Mouse (Mus musculus): Measurements from ENCODE around the gene 1810010H24Rik.
"Not testable (repeated sequence)": the region's sequence is repeated elsewhere in the genome, so short reads cannot be mapped to it uniquely, and the experiment has no call there.

The 1810010H24Rik gene

GRCm38 (mm10) chr11:107014020-107014585 is 11.4 kb upstream of the 1810010H24Rik start:
- DNase-seq: no peak

- DNase-seq: no peak
These were observed 10.7 kb upstream of the 1810010H24Rik start for GRCm38 (mm10) chr11:107014597-107015309.

GRCm38 (mm10) chr11:107015535-107016187 is 9.8 kb upstream of the 1810010H24Rik start:
- DNase-seq: not testable (repeated sequence)

- DNase-seq: no peak
These were observed 8.6 kb upstream of the 1810010H24Rik start for GRCm38 (mm10) chr11:107016893-107017292.

GRCm38 (mm10) chr11:107017339-107017886 is 8.1 kb upstream of the 1810010H24Rik start:
- no peak for DNase-seq

- no peak for DNase-seq
These were observed 6.9 kb upstream of the 1810010H24Rik start for GRCm38 (mm10) chr11:107018606-107019005.

GRCm38 (mm10) chr11:107019318-107019717 is 6.2 kb upstream of the 1810010H24Rik start:
- DNase-seq: no peak

GRCm38 (mm10) chr11:107019722-107020121 is 5.8 kb upstream of the 1810010H24Rik start:
- DNase-seq: not testable (repeated sequence)

- DNase-seq: no peak
These were observed 3.3 kb upstream of the 1810010H24Rik start for GRCm38 (mm10) chr11:107022050-107022683.

GRCm38 (mm10) chr11:107024406-107024805 is 1.1 kb upstream of the 1810010H24Rik start:
- DNase-seq: no peak

- no peak for DNase-seq
These were observed 1.3 kb downstream of the 1810010H24Rik start for GRCm38 (mm10) chr11:107026554-107027430.

GRCm38 (mm10) chr11:107027431-107028274 is 2.2 kb downstream of the 1810010H24Rik start:
- peak; percentile 92 for DNase-seq

GRCm38 (mm10) chr11:107028275-107028618 is 2.8 kb downstream of the 1810010H24Rik start:
- no peak for DNase-seq

- no peak for DNase-seq
These were observed 3.3 kb downstream of the 1810010H24Rik start for GRCm38 (mm10) chr11:107028754-107029153.

GRCm38 (mm10) chr11:107029536-107029935 is 4.1 kb downstream of the 1810010H24Rik start:
- DNase-seq: no peak

GRCm38 (mm10) chr11:107031635-107032034 is 6.2 kb downstream of the 1810010H24Rik start:
- DNase-seq: no peak

GRCm38 (mm10) chr11:107034085-107034810 is 8.8 kb downstream of the 1810010H24Rik start:
- DNase-seq: no peak

- DNase-seq: no peak
These were observed 13.9 kb downstream of the 1810010H24Rik start for GRCm38 (mm10) chr11:107039417-107039816.

GRCm38 (mm10) chr11:107041396-107041795 is 15.9 kb downstream of the 1810010H24Rik start:
- DNase-seq: no peak

- no peak for DNase-seq
These were observed 17.9 kb downstream of the 1810010H24Rik start for GRCm38 (mm10) chr11:107043361-107043760.

GRCm38 (mm10) chr11:107044321-107044720 is 18.8 kb downstream of the 1810010H24Rik start:
- DNase-seq: peak; percentile 67
